Mouse (Mus musculus): ENCODE measurements at regions not wholly inside any gene's neighbourhood (a gene's known extent, or its start where the extent isn't known, plus 50 kb on each side); places are given as distances from the start of the nearest gene placed in this dataset.

DNA sequence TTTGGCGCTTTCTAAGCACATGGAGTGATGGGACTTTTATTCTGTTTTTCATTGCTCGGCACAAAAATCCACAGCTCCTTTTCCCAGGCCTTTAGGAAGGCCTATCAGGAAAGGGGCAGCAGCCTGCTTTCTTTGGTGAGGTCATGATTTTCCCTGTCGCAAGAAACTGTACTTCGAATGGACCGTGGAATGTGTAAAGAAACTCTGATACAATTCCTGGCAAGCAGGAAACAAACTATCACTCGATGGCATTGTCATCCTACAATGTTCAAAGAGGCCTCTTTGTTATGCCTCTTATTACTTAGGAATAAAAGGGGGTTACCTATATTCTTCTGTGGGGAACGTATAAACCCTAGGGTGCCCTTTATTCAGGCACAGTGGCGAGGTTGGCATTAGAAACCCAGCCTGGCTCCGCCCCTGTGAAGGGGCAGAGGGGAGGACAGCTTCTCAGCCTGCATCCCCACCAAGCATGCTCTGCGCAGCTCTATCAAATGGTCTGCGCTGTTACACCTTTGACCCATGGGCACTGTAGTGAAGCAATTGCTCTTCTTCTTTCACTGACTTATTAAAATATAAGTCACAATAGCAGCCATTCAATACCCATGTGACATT lies 246.5 kb downstream of the Irs2 start:
- Histone ChIP-seq H3K36me3 (ENCODE audit: control insufficient read depth, insufficient read depth, low read length) (no peaks in the 10 kb centered on the region), H3K4me3 (ENCODE audit: extremely low read depth, insufficient read depth, insufficient read length) (no peak overlapping the region), H3K4me1 (ENCODE audit: control insufficient read depth, insufficient read depth, insufficient read length) (no peaks in the 10 kb centered on the region), H3K27ac (ENCODE audit: insufficient read depth, low read length) (no peak overlapping the region), H3K27me3 (ENCODE audit: control insufficient read depth, insufficient read depth, low read length) (no peaks in the 10 kb centered on the region)
- 73% methylated on average over 11 of the region's 11 CpGs for whole genome bisulfite sequencing
- DNase-seq (ENCODE audit: low read depth in 1 of 2, low spot score in 2 of 2), result no peak
- TF ChIP-seq CTCF (IDR thresholded peaks at IDR 0.05; ENCODE audit: extremely low read depth, insufficient read depth, insufficient read length, insufficient replicate concordance) (no peak), POLR2A (IDR thresholded peaks at IDR 0.05; ENCODE audit: low read depth, low read length) (no peak)

- no peak for TF ChIP-seq POLR2A (IDR thresholded peaks at IDR 0.05; ENCODE audit: low read depth, low read length)
- no peak for TF ChIP-seq CTCF (IDR thresholded peaks at IDR 0.05; ENCODE audit: extremely low read depth, insufficient read depth, insufficient read length, insufficient replicate concordance)
- WGBS, result 58% methylated on average over 17 of the region's 17 CpGs
- Histone ChIP-seq H3K36me3 (ENCODE audit: control insufficient read depth, insufficient read depth, low read length) (no peaks in the 10 kb centered on the region), H3K27me3 (ENCODE audit: control insufficient read depth, insufficient read depth, low read length) (no peaks in the 10 kb centered on the region), H3K4me1 (ENCODE audit: control insufficient read depth, insufficient read depth, insufficient read length) (no peaks in the 10 kb centered on the region), H3K4me3 (ENCODE audit: extremely low read depth, insufficient read depth, insufficient read length) (no peak overlapping the region), H3K27ac (ENCODE audit: insufficient read depth, low read length) (no peak overlapping the region)
- no peak for DNase-seq (ENCODE audit: low read depth in 1 of 2, low spot score in 2 of 2)
Measured at GRCm38 (mm10) chr8:10760851-10761693, 247.2 kb downstream of the Irs2 start.

- TF ChIP-seq POLR2A (IDR thresholded peaks at IDR 0.05; ENCODE audit: low read depth, low read length) (no peak), CTCF (IDR thresholded peaks at IDR 0.05; ENCODE audit: extremely low read depth, insufficient read depth, insufficient read length, insufficient replicate concordance) (no peak)
Measured at GRCm38 (mm10) chr8:10760231-10760630, 248.0 kb downstream of the Irs2 start.

DNA sequence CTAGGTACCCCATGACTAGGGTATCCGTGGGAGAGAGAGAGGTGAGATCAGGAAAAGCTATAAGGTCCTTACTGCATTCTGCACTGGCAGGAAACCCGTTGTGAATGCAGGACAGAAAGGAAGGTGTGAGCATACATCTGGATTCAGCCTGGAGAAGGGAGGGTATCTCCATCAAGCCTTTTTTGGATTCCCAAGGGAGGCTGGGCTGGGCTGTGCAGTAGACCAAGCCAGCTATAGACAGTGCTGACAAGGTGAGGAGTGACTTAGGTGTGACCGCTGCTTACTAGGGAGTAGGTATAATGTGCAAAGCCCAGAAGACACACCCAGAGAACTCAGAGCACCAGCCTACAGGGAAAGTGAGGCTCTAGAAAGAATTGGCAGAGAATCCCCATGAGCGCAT lies 250.1 kb downstream of the Irs2 start:
- Histone ChIP-seq H3K27ac (ENCODE audit: insufficient read depth, low read length) (no peak overlapping the region), H3K4me3 (ENCODE audit: extremely low read depth, insufficient read depth, insufficient read length) (no peak overlapping the region), H3K27me3 (ENCODE audit: control insufficient read depth, insufficient read depth, low read length) (no peaks in the 10 kb centered on the region), H3K4me1 (ENCODE audit: control insufficient read depth, insufficient read depth, insufficient read length) (no peaks in the 10 kb centered on the region), H3K36me3 (ENCODE audit: control insufficient read depth, insufficient read depth, low read length) (no peaks in the 10 kb centered on the region)
- no peak for DNase-seq (ENCODE audit: low read depth in 1 of 2, low spot score in 2 of 2)
- no peak for TF ChIP-seq POLR2A (IDR thresholded peaks at IDR 0.05; ENCODE audit: low read depth, low read length)
- no peak for TF ChIP-seq CTCF (IDR thresholded peaks at IDR 0.05; ENCODE audit: extremely low read depth, insufficient read depth, insufficient read length, insufficient replicate concordance)
- WGBS, result 87% methylated on average over 4 of the region's 4 CpGs

More at GRCm38 (mm10) chr8:10760231-10760630, 248.0 kb downstream of the Irs2 start:
- H3K4me1 ChIP-seq (ENCODE audit: control insufficient read depth, insufficient read depth, insufficient read length), result no peaks in the 10 kb centered on the region
- no peak overlapping the region for H3K27ac ChIP-seq (ENCODE audit: insufficient read depth, low read length)
- no peak for DNase-seq (ENCODE audit: low read depth in 1 of 2, low spot score in 2 of 2)
- H3K4me3 ChIP-seq (ENCODE audit: extremely low read depth, insufficient read depth, insufficient read length), result no peak overlapping the region
- H3K36me3 ChIP-seq (ENCODE audit: control insufficient read depth, insufficient read depth, low read length), result no peaks in the 10 kb centered on the region
- no peaks in the 10 kb centered on the region for H3K27me3 ChIP-seq (ENCODE audit: control insufficient read depth, insufficient read depth, low read length)
- 90% methylated on average over 6 of the region's 6 CpGs for WGBS

DNA sequence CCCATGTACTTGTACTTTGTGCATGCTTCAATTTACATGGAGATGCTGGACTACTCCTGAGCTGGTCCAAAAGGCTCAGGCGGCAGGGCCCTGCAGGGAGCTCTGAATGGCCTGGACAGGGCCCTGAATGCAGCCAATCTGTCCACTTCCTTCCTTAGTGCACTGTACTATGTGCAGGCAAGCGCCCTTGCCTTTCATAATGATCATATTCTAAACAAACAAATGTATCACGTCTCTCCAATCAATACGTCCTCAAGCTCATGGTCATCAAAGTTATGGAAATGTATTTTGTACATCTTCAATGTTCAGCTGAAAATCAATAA lies 253.3 kb downstream of the Irs2 start:
- Histone ChIP-seq H3K36me3 (ENCODE audit: control insufficient read depth, insufficient read depth, low read length) (no peaks in the 10 kb centered on the region), H3K27ac (ENCODE audit: insufficient read depth, low read length) (no peak overlapping the region), H3K27me3 (ENCODE audit: control insufficient read depth, insufficient read depth, low read length) (no peaks in the 10 kb centered on the region), H3K4me1 (ENCODE audit: control insufficient read depth, insufficient read depth, insufficient read length) (no peaks in the 10 kb centered on the region), H3K4me3 (ENCODE audit: extremely low read depth, insufficient read depth, insufficient read length) (no peak overlapping the region)
- DNase-seq (ENCODE audit: low read depth in 1 of 2, low spot score in 2 of 2), result no peak
- TF ChIP-seq POLR2A (IDR thresholded peaks at IDR 0.05; ENCODE audit: low read depth, low read length) (no peak), CTCF (IDR thresholded peaks at IDR 0.05; ENCODE audit: extremely low read depth, insufficient read depth, insufficient read length, insufficient replicate concordance) (no peak)
- WGBS, result 82% methylated on average over 4 of the region's 4 CpGs

- no peaks in the 10 kb centered on the region for H3K27me3 ChIP-seq (ENCODE audit: control insufficient read depth, insufficient read depth, low read length)
- WGBS, result 84% methylated on average over 13 of the region's 13 CpGs
- DNase-seq (ENCODE audit: low read depth in 1 of 2, low spot score in 2 of 2), result no peak
- no peaks in the 10 kb centered on the region for H3K4me1 ChIP-seq (ENCODE audit: control insufficient read depth, insufficient read depth, insufficient read length)
- no peaks in the 10 kb centered on the region for H3K36me3 ChIP-seq (ENCODE audit: control insufficient read depth, insufficient read depth, low read length)
- H3K27ac ChIP-seq (ENCODE audit: insufficient read depth, low read length), result no peak overlapping the region
- H3K4me3 ChIP-seq (ENCODE audit: extremely low read depth, insufficient read depth, insufficient read length), result no peak overlapping the region
- TF ChIP-seq POLR2A (IDR thresholded peaks at IDR 0.05; ENCODE audit: low read depth, low read length), result no peak
- TF ChIP-seq CTCF (IDR thresholded peaks at IDR 0.05; ENCODE audit: extremely low read depth, insufficient read depth, insufficient read length, insufficient replicate concordance), result no peak
Measured at GRCm38 (mm10) chr8:10754232-10754985, 253.8 kb downstream of the Irs2 start.
